In genomic region chr13:113854146-113854545, GRCm38 (mm10) we compare ENCODE assay signal across 31 mouse cellular contexts. TPM values are rescaled to one million over a fixed set of nuclear protein-coding genes. Genes with fewer than 3 reads are reported as not detected.
DNase-seq lines count a peak whose midpoint lies in the region; ATAC-seq and TF ChIP-seq lines count a peak whose summit lies in the region.
"Had no signal": no experiment of that assay in that cellular context is flagged by ENCODE, and none has a peak within 500 bp of the region (broad histone marks: within the 10 kb centered on the region; RNA-seq: fewer than 3 reads in every experiment).

No protein-coding gene starts in this region.

- DNase-seq in heart, adult 2 months: no peak
- no peak for DNase-seq in heart, postnatal 25 days (ENCODE audit: low spot score)
- DNase-seq in kidney, postnatal 25 days: no peak
- DNase-seq in midbrain, embryonic 11.5 days (ENCODE audit: low spot score, missing footprints): peak; percentile 66
- DNase-seq in embryo, embryonic 9.5 days (ENCODE audit: extremely low spot score): no peak
- DNase-seq: adrenal gland, postnatal 10 days; cerebellum, adult 11 months; cerebellum, adult 9-10 months; cerebellum, postnatal 36 days; gastrocnemius, adult 2 months; heart, postnatal 14 days; kidney, postnatal 10 days; right cerebral cortex, postnatal 25 days; thymus, adult 18-20 months; thymus, postnatal 25 days had no signal

- no peaks in the 10 kb centered on the region for H3K79me2 ChIP-seq in heart, adult 2 months (replicated peaks; ENCODE audit: control insufficient read depth, insufficient read depth, low read length)

- WGBS in heart, adult 2 months: 79% methylated on average over 4 of the region's 4 CpGs
- 78% methylated on average over 4 of the region's 4 CpGs for WGBS in kidney, embryonic 16.5 days
- WGBS in midbrain, embryonic 11.5 days: 83% methylated on average over 4 of the region's 4 CpGs
- 96% methylated on average over 4 of the region's 4 CpGs for WGBS in midbrain, embryonic 13.5 days

- no peak for TF ChIP-seq CTCF in heart, adult 2 months (IDR thresholded peaks at IDR 0.05)

- no peaks in the 10 kb centered on the region; the same call in 1 of the 2 replicates for H3K36me3 ChIP-seq in heart, adult 2 months (ENCODE audit: control insufficient read depth, insufficient read depth, low read length)
- H3K36me3 ChIP-seq in kidney, embryonic 16.5 days (ENCODE audit: insufficient read depth, low read length): peaks cover 6% of the 10 kb centered on the region
- no peaks in the 10 kb centered on the region for H3K36me3 ChIP-seq in midbrain, embryonic 11.5 days (ENCODE audit: control insufficient read depth, insufficient read depth, low read length)
- H3K36me3 ChIP-seq in midbrain, embryonic 13.5 days: 0 out of 2 replicates have a peak, but pooled peaks cover 7% of the 10 kb centered on the region
- H3K36me3 ChIP-seq: forebrain, embryonic 15.5 days; intestine, embryonic 15.5 days; lung, embryonic 15.5 days; stomach, embryonic 15.5 days had no signal

- no peak for TF ChIP-seq EP300 in heart, adult 2 months (IDR thresholded peaks at IDR 0.05; ENCODE audit: insufficient read depth, low read depth, low read length)

- H3K27me3 ChIP-seq in heart, adult 2 months (ENCODE audit: control insufficient read depth, insufficient read depth, low read length): no peaks in the 10 kb centered on the region
- H3K27me3 ChIP-seq in kidney, embryonic 16.5 days (ENCODE audit: insufficient read depth, low read length): no peaks in the 10 kb centered on the region
- H3K27me3 ChIP-seq in midbrain, embryonic 11.5 days (ENCODE audit: control insufficient read depth, insufficient read depth, low read length): no peaks in the 10 kb centered on the region
- H3K27me3 ChIP-seq in midbrain, embryonic 13.5 days: no peaks in the 10 kb centered on the region
- H3K27me3 ChIP-seq: embryonic facial prominence, embryonic 12.5 days; forebrain, embryonic 15.5 days; hindbrain, embryonic 12.5 days; intestine, embryonic 15.5 days; limb, embryonic 12.5 days; lung, embryonic 15.5 days; Patski; stomach, embryonic 15.5 days had no signal

- peak overlapping the region; percentile 69; the same call in 1 of the 2 replicates for H3K27ac ChIP-seq in heart, adult 2 months
- peak overlapping the region; percentile 25; the same call in 1 of the 2 replicates for H3K27ac ChIP-seq in kidney, embryonic 16.5 days (ENCODE audit: low read length)
- H3K27ac ChIP-seq in midbrain, embryonic 11.5 days (ENCODE audit: low read depth, low read length): no peak overlapping the region
- H3K27ac ChIP-seq in midbrain, embryonic 13.5 days: no peak overlapping the region
- H3K27ac ChIP-seq: embryonic facial prominence, embryonic 12.5 days; forebrain, embryonic 15.5 days; hindbrain, embryonic 12.5 days; hindbrain, postnatal 0 days; intestine, embryonic 15.5 days; left cerebral cortex, adult 2 months; lung, embryonic 15.5 days; stomach, embryonic 15.5 days had no signal

- peaks cover 16% of the 10 kb centered on the region for H3K4me1 ChIP-seq in heart, adult 2 months (ENCODE audit: control insufficient read depth, insufficient read depth, low read length)
- peaks cover 17% of the 10 kb centered on the region for H3K4me1 ChIP-seq in kidney, embryonic 16.5 days (ENCODE audit: insufficient read depth, low read length)
- H3K4me1 ChIP-seq in midbrain, embryonic 11.5 days (ENCODE audit: control insufficient read depth, insufficient read depth, low read length): no peaks in the 10 kb centered on the region
- peaks cover 14% of the 10 kb centered on the region; the same call in 1 of the 2 replicates for H3K4me1 ChIP-seq in midbrain, embryonic 13.5 days (replicated peaks)
- H3K4me1 ChIP-seq: intestine, embryonic 15.5 days; stomach, embryonic 15.5 days had no signal

- no peak for TF ChIP-seq POLR2A in heart, adult 2 months (IDR thresholded peaks at IDR 0.05; ENCODE audit: insufficient read depth, low read depth, low read length)

- H3K4me3 ChIP-seq in heart, adult 2 months: no peak overlapping the region
- no peak overlapping the region for H3K4me3 ChIP-seq in kidney, embryonic 16.5 days (ENCODE audit: low read length)
- H3K4me3 ChIP-seq in midbrain, embryonic 11.5 days (ENCODE audit: low read depth, low read length): no peak overlapping the region
- H3K4me3 ChIP-seq in midbrain, embryonic 13.5 days (replicated peaks): no peak overlapping the region
- H3K4me3 ChIP-seq: embryonic facial prominence, embryonic 12.5 days; forebrain, embryonic 15.5 days; gastrocnemius, adult 2 months; hindbrain, embryonic 12.5 days; intestine, embryonic 15.5 days; left cerebral cortex, adult 2 months; limb, embryonic 12.5 days; lung, embryonic 15.5 days; stomach, embryonic 15.5 days had no signal

- ATAC-seq in kidney, embryonic 16.5 days (ENCODE audit: low FRiP score, low TSS enrichment): no peak
- ATAC-seq in midbrain, embryonic 11.5 days (ENCODE audit: low FRiP score): no peak
- no peak for ATAC-seq in midbrain, embryonic 13.5 days
- ATAC-seq: forebrain, embryonic 15.5 days; hindbrain, postnatal 0 days; intestine, embryonic 15.5 days; midbrain, embryonic 16.5 days; Patski had no signal

- H3K9me3 ChIP-seq in kidney, embryonic 16.5 days (ENCODE audit: low read length): no peaks in the 10 kb centered on the region
- no peaks in the 10 kb centered on the region for H3K9me3 ChIP-seq in midbrain, embryonic 11.5 days (ENCODE audit: control insufficient read depth, low read length)
- H3K9me3 ChIP-seq in midbrain, embryonic 13.5 days: no peaks in the 10 kb centered on the region
- H3K9me3 ChIP-seq: embryonic facial prominence, embryonic 12.5 days; forebrain, embryonic 15.5 days; G1E; hindbrain, embryonic 12.5 days; intestine, embryonic 15.5 days; limb, embryonic 12.5 days; lung, embryonic 15.5 days; stomach, embryonic 15.5 days had no signal

- no peak overlapping the region for H3K9ac ChIP-seq in heart, adult 2 months (ENCODE audit: low read depth, low read length)
- H3K9ac ChIP-seq in kidney, embryonic 16.5 days (replicated peaks; ENCODE audit: low read length): no peak overlapping the region
- H3K9ac ChIP-seq in midbrain, embryonic 11.5 days (ENCODE audit: low read length): no peak overlapping the region
- H3K9ac ChIP-seq in midbrain, embryonic 13.5 days (replicated peaks): no peak overlapping the region
- H3K9ac ChIP-seq: embryonic facial prominence, embryonic 12.5 days; forebrain, embryonic 15.5 days; hindbrain, embryonic 12.5 days; intestine, embryonic 15.5 days; limb, embryonic 12.5 days; liver, embryonic 14.5 days; lung, embryonic 15.5 days; stomach, embryonic 15.5 days had no signal

- intact Hi-C loops in heart, adult 2 months (cut with DNase I): no loop called here
- intact Hi-C loops in heart, postnatal 25 days (cut with DNase I): loop anchor here (5.0 kb wide), 1 partner anchor 57 kb away; no protein-coding TSS in a partner anchor

- no peak overlapping the region for H3K4me2 ChIP-seq in kidney, embryonic 16.5 days (replicated peaks; ENCODE audit: low read depth, low read length)
- no peak overlapping the region for H3K4me2 ChIP-seq in midbrain, embryonic 11.5 days
- no peak overlapping the region for H3K4me2 ChIP-seq in midbrain, embryonic 13.5 days (replicated peaks)
- H3K4me2 ChIP-seq: embryonic facial prominence, embryonic 12.5 days; forebrain, embryonic 15.5 days; heart, embryonic 11.5 days; hindbrain, embryonic 12.5 days; intestine, embryonic 15.5 days; limb, embryonic 12.5 days; lung, embryonic 15.5 days; stomach, embryonic 15.5 days had no signal

RNA-seq across cellular contexts. Expression of gene Arl15, which starts 59.8 kb away (rescaled TPM):
- 1 to 10 TPM; 9.1 to 9.6 TPM for total RNA-seq in heart, adult 2 months (2021)
- polyA plus RNA-seq in heart, adult 2 months (2012; rRNA removed): 3.2 and 8.1 TPM in 2 replicates
- 1 to 10 TPM; 8.5 to 9.4 TPM for total RNA-seq in heart, postnatal 25 days (2021)
- polyA plus RNA-seq in kidney, embryonic 16.5 days (2015; fragmentation: Nextera tagmentation; extraction: Ambion mirVana): 12.5 and 15.7 TPM in 2 replicates
- 13.6 and 15.8 TPM in 2 replicates for polyA plus RNA-seq in midbrain, embryonic 11.5 days (2014; fragmentation: Nextera tagmentation; extraction: Ambion mirVana)
- polyA plus RNA-seq in midbrain, embryonic 13.5 days (2015; fragmentation: Nextera tagmentation; extraction: Ambion mirVana): 15.0 and 17.7 TPM in 2 replicates

Comparison
In these comparisons a context has a peak if more than half of its experiments do, and no peak if none do; other contexts are left out.
1. H3K27ac ChIP-seq: peak in heart, adult 2 months (single experiment) and kidney, embryonic 16.5 days (single experiment); none in midbrain, embryonic 11.5 days (single experiment) and midbrain, embryonic 13.5 days (single experiment).